Mouse (Mus musculus) embryonic fibroblast, embryonic 13.5 days (primary cell): ENCODE data around the gene Olfr370.

Experiments
- CTCF ChIP-seq: IDR thresholded peaks from 2 replicates; pipeline ENCODE4 v1.5.1; 2011; ENCODE audit warnings: mild to moderate bottlenecking, control low read depth, low read length, moderate library complexity, borderline replicate concordance; ENCODE audit not compliant: insufficient read depth
- POLR2A ChIP-seq: IDR thresholded peaks from 2 replicates; pipeline ENCODE4 v1.6.1; 2011; ENCODE audit warnings: low read depth, mild to moderate bottlenecking, control low read depth, low read length, moderate library complexity

DNA sequence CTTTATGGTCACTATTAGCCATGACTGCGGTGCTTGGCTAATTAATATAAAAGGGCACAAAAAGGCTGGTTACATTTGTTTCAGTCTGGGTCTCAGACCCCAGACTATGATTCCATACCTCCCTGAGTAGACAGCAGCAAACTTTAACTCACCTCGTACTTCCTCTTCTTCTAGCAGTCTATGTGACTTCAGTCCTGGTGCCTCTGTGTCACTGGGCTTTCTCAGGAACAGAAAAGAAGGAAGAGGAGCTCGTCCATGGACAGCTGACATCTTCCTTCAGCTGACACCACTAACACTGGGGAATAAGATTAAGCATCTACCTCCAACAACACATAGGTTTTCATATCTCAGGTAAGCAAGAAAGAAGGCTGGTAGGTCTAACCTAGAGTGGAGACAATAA is at the start of gene Olfr370:
- TF ChIP-seq CTCF (no peak), POLR2A (no peak)
